Mouse (Mus musculus) ES-E14 (cell line): ENCODE results near the gene Pm20d1. TPM values are rescaled to one million over a fixed set of nuclear protein-coding genes. Genes with fewer than 3 reads are reported as not detected.
"Not testable (repeated sequence)": the region's sequence is repeated elsewhere in the genome, so short reads cannot be mapped to it uniquely, and the experiment has no call there.

Experiments
- DNase-seq: peaks from one replicate; pipeline ENCODE4 v3.0.0-alpha.2; 2013; ENCODE audit warnings: low read depth, low spot score
- H3K27ac ChIP-seq: 2 replicates; pipeline ENCODE4 v1.5.1; 2012; ENCODE audit warnings: low read depth, mild to moderate bottlenecking, low read length, moderate library complexity, mixed read lengths; ENCODE audit not compliant: poor library complexity, insufficient read depth, severe bottlenecking
- H3K36me3 ChIP-seq: 2 replicates; pipeline ENCODE4 v1.6.1; 2012; ENCODE audit warnings: mild to moderate bottlenecking, low read length, moderate library complexity, mixed read lengths; ENCODE audit not compliant: control insufficient read depth, poor library complexity, insufficient read depth, severe bottlenecking
- H3K4me1 ChIP-seq, 2 experiments: fragments of 150-350 bp in 1 of 2; sonication (generic) in 1 of 2; 2 replicates each; pipeline ENCODE4 v1.6.1; 2012; ENCODE audit warnings: low read length in 2 of 2, mild to moderate bottlenecking in 1 of 2, mixed read lengths in 1 of 2; ENCODE audit not compliant: control insufficient read depth in 2 of 2, insufficient read depth in 2 of 2, poor library complexity in 1 of 2
- H3K4me3 ChIP-seq, 2 experiments: fragments of 150-350 bp in 1 of 2; sonication (generic) in 1 of 2; 2 replicates each; pipeline ENCODE4 v1.5.1; 2012; ENCODE audit warnings: low read length in 2 of 2, low read depth in 1 of 2, mild to moderate bottlenecking in 1 of 2, mixed read lengths in 1 of 2; ENCODE audit not compliant: insufficient read depth in 1 of 2, poor library complexity in 1 of 2, severe bottlenecking in 1 of 2
- H3K9ac ChIP-seq: 2 replicates; pipeline ENCODE4 v1.6.1; 2012; ENCODE audit warnings: low read depth, mild to moderate bottlenecking, low read length, mixed read lengths; ENCODE audit not compliant: poor library complexity, insufficient read depth, severe bottlenecking
- H3K9me3 ChIP-seq: fragments of 150-350 bp; sonication (generic); 2 replicates; pipeline ENCODE4 v1.6.1; 2012; ENCODE audit warnings: low read depth, mild to moderate bottlenecking, low read length; ENCODE audit not compliant: control insufficient read depth, insufficient read depth
- CHD2 ChIP-seq: IDR thresholded peaks from 2 replicates; pipeline ENCODE4 v1.6.1; 2014; ENCODE audit warnings: mild to moderate bottlenecking, low read depth, low read length, inconsistent platforms
- HCFC1 ChIP-seq: IDR thresholded peaks from 2 replicates; pipeline ENCODE4 v1.6.1; 2012; ENCODE audit warnings: low read length, inconsistent platforms, borderline replicate concordance; ENCODE audit not compliant: insufficient read depth
- MAFK ChIP-seq: IDR thresholded peaks from 2 replicates; pipeline ENCODE4 v1.6.1; 2014; ENCODE audit warnings: mild to moderate bottlenecking, low read depth, low read length, inconsistent platforms; ENCODE audit not compliant: insufficient read depth
- ZC3H11A ChIP-seq: IDR thresholded peaks from 2 replicates; pipeline ENCODE4 v1.6.1; 2012; ENCODE audit warnings: low read depth, mild to moderate bottlenecking, inconsistent platforms, low read length, borderline replicate concordance
- ZNF384 ChIP-seq: IDR thresholded peaks from 2 replicates; pipeline ENCODE4 v1.6.1; 2012; ENCODE audit warnings: low read depth, low read length, inconsistent platforms
- in situ Hi-C, 2 experiments: fragments of 600-800 bp; cut with MboI; formaldehyde crosslinking; loops; one replicate each; pipeline ENCODE4 v1.15.1; 2025; ENCODE audit warnings: low sequenced_read_pairs in 2 of 2, inconsistent platforms in 1 of 2; ENCODE audit not compliant: unreplicated experiment in 2 of 2
- total RNA-seq: library from RNA; depleted of rRNA; stranded (reverse); fragments of 300-350 nt; gene quantifications from 2 replicates; pipeline ENCODE4 v1.2.3, GENCODE M21; 2012

Pm20d1 gene
- total RNA-seq, 1 experiment, result 2.0 TPM

DNA sequence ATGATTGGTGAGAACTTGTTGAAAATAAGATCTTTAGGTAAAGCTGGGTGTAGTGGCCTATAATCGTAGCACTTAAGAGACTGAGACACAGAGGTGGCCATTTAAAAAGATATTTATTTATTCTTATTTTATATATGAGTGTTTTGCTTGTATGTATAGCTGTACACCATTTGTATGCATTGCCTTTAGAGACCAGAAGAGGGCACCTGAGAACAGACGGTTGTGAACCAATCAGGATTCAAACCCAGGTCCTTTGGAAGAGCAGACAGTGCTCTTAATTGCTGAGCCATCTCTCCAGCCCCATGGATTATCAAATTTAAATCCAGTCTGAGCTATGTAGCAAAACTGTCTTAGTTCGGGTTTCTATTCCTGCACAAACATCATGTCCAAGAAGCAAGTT is 17.0 kb downstream of the Pm20d1 start:
- Histone ChIP-seq H3K9me3 (no peaks in the 10 kb centered on the region), H3K36me3 (no peaks in the 10 kb centered on the region), H3K9ac (no peak overlapping the region), H3K4me1 (no peaks in the 10 kb centered on the region), H3K4me3 (no peak overlapping the region), H3K27ac (no peak overlapping the region)
- no peak for DNase-seq
- no peak for TF ChIP-seq CHD2
- TF ChIP-seq MAFK, result no peak
- no peak for TF ChIP-seq HCFC1
- no peak for TF ChIP-seq ZNF384
- TF ChIP-seq ZC3H11A, result no peak
- in situ Hi-C loops, result no loop called here

DNA sequence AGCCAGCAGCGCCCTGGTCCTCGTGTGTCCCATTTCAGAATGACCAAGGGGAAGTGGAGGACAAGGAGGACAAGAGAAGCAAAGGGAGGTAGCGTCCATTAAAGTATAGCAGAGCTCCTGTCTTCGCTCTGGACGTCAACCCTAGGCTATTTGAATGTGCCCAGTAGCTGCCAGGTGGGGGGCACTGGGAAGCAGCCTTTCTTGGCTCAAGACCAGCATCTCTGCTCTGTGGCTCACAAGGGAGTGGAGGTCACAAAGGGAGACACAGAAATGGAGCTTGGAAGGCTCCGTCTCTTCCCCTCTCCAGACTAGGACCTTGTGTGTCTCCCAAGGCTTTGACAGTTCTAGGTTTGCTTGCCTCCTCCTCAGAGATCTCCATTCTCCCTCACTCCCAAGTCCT is 19.7 kb downstream of the Pm20d1 start:
- Histone ChIP-seq H3K4me1 (peaks cover 0 to 5% of the 10 kb centered on the region in 2 experiments; a peak in 1 of 4 replicates), H3K4me3 (no peak overlapping the region), H3K9ac (no peak overlapping the region), H3K27ac (no peak overlapping the region), H3K9me3 (no peaks in the 10 kb centered on the region), H3K36me3 (no peaks in the 10 kb centered on the region)
- TF ChIP-seq CHD2, result no peak
- in situ Hi-C loops, result no loop called here
- no peak for DNase-seq

DNA sequence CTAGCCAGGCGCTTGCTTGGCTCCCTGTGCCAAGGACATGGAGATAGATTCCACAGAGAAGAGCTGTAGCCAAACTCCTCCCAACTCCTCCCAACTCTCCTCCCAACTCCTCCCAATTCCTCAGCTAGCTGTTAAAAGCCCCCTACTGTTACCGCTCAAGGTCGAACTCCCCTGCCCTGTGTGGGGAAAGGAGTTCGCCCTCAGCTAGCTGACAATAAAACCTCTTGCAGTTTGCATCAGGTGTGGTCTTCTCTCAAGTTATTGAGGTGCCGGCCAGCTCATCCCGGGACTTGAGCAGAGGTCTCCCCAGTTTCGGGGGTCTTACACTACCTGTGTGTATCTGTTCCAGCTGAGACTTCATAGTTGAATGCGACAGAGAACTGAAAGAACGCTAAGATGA is 23.2 kb downstream of the Pm20d1 start:
- DNase-seq, result peak; percentile 51
- H3K4me1 ChIP-seq, H3K36me3 ChIP-seq, H3K27ac ChIP-seq, H3K4me3 ChIP-seq, H3K9ac ChIP-seq, in situ Hi-C loops, H3K9me3 ChIP-seq: not testable (repeated sequence)

DNA sequence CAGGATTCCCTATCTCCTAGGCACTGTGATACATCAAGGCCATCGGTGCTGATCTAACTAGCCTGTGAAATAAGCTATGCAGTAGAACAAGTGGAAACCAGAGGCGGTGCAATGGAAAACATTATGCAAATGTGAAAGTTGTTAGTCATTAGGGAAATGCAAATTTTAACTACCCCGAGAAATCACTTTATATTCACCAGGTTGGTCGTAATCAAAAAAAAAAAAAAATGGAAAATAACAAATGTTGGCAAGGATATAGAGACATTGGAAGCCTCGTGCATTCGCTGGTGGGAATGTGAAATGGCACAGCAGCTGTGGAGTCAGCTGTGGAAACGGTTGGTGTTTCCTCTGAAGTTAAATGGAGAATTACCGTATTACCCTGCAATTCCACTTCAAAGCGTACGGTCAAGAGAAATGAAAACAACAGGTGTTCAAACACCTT is 23.7 kb downstream of the Pm20d1 start:
- in situ Hi-C loops, result no loop called here
- Histone ChIP-seq H3K4me3 (no peak overlapping the region), H3K36me3 (no peaks in the 10 kb centered on the region), H3K9ac (no peak overlapping the region), H3K27ac (no peak overlapping the region), H3K4me1 (peaks cover 3 to 5% of the 10 kb centered on the region in 2 experiments; a peak in 2 of 4 replicates), H3K9me3 (no peaks in the 10 kb centered on the region)
- TF ChIP-seq ZNF384, result no peak
- no peak for TF ChIP-seq HCFC1
- TF ChIP-seq CHD2, result no peak
- no peak for TF ChIP-seq ZC3H11A
- no peak for TF ChIP-seq MAFK
- no peak for DNase-seq

DNA sequence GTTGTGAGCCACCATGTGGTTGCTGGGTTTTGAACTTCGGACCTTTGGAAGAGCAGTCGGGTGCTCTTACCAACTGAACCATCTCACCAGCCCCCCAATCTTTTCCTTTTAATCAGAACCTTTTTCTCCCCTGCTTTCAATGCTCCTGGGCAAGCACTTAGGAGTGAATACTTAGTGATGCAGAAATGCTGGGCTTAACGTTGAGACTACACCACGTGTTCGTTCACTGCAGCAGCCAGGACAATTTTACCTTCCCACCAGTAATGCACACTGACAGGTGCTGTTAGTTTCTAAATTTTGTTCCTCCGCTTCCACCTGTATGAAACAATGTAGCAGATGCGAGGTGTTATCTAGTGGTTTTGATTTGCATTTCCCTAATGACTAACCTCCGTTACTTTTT is 25.1 kb downstream of the Pm20d1 start:
- DNase-seq, result no peak
- no peak overlapping the region for H3K9ac ChIP-seq
- in situ Hi-C loops, result no loop called here
- H3K36me3 ChIP-seq, result no peaks in the 10 kb centered on the region
- no peak overlapping the region for H3K27ac ChIP-seq
- peaks cover 5% of the 10 kb centered on the region in 2 experiments; a peak in 3 of 4 replicates for H3K4me1 ChIP-seq
- no peak for TF ChIP-seq ZC3H11A
- TF ChIP-seq CHD2, result no peak
- TF ChIP-seq MAFK, result no peak
- no peaks in the 10 kb centered on the region for H3K9me3 ChIP-seq
- H3K4me3 ChIP-seq, result no peak overlapping the region
